In genomic region chr3:103734696-103735519, GRCm38 (mm10) we compare ENCODE assay signal across 9 mouse cellular contexts. TPM values are rescaled to one million over a fixed set of nuclear protein-coding genes. Genes with fewer than 3 reads are reported as not detected.
A peak's percentile ranks its signal among the peaks of the same experiment; 100 is the strongest.
DNase-seq lines count a peak whose midpoint lies in the region; ATAC-seq and TF ChIP-seq lines count a peak whose summit lies in the region.
"Had no signal": no experiment of that assay in that cellular context is flagged by ENCODE, and none has a peak within 500 bp of the region (broad histone marks: within the 10 kb centered on the region; RNA-seq: fewer than 3 reads in every experiment).

No protein-coding gene starts in this region.

- H3K4me1 ChIP-seq in hindbrain, embryonic 14.5 days (replicated peaks; ENCODE audit: control insufficient read depth, insufficient read depth, low read length) = peaks cover 46% of the 10 kb centered on the region
- peaks cover 32% of the 10 kb centered on the region for H3K4me1 ChIP-seq in lung, embryonic 14.5 days (ENCODE audit: insufficient read depth)

- peak overlapping the region; percentile 72 for H3K27ac ChIP-seq in gastrocnemius, adult 2 months
- H3K27ac ChIP-seq in hindbrain, embryonic 14.5 days = peak overlapping the region; percentile 11
- H3K27ac ChIP-seq in lung, embryonic 14.5 days (ENCODE audit: low read depth) = peak overlapping the region; percentile 97
- H3K27ac ChIP-seq: liver, embryonic 14.5 days had no signal

- H3K36me3 ChIP-seq in hindbrain, embryonic 14.5 days (replicated peaks; ENCODE audit: control insufficient read depth, insufficient read depth) = no peaks in the 10 kb centered on the region
- H3K36me3 ChIP-seq in lung, embryonic 14.5 days (ENCODE audit: insufficient read depth) = 0 out of 2 replicates have a peak, but pooled peaks cover 7% of the 10 kb centered on the region

- no peak for ATAC-seq in hindbrain, embryonic 14.5 days (ENCODE audit: low FRiP score)
- peak; percentile 33 for ATAC-seq in lung, embryonic 14.5 days (ENCODE audit: insufficient read depth)

- no peaks in the 10 kb centered on the region for H3K9me3 ChIP-seq in hindbrain, embryonic 14.5 days (ENCODE audit: control insufficient read depth, low read length)
- no peaks in the 10 kb centered on the region for H3K9me3 ChIP-seq in lung, embryonic 14.5 days (ENCODE audit: low read depth, low read length)

- H3K9ac ChIP-seq in hindbrain, embryonic 14.5 days = no peak overlapping the region
- H3K9ac ChIP-seq in lung, embryonic 14.5 days = peak overlapping the region; percentile 39
- H3K9ac ChIP-seq: liver, embryonic 14.5 days had no signal

- DNase-seq in right cerebral cortex, postnatal 10 days (ENCODE audit: low spot score in 2 of 2) = peak; percentile 59 to 61
- no peak for DNase-seq in right cerebral cortex, postnatal 25 days
- DNase-seq in gastrocnemius, adult 2 months = peak; percentile 69
- no peak for DNase-seq in hindbrain, embryonic 14.5 days (ENCODE audit: low spot score)
- peak; percentile 79 for DNase-seq in lung, embryonic 14.5 days
- peak; percentile 63 for DNase-seq in skeletal muscle tissue, adult 2 months (ENCODE audit: low read depth, low spot score)
- DNase-seq in cerebellum, adult 11 months = no peak
- DNase-seq in ovary, postnatal 36 days (ENCODE audit: low spot score) = no peak

- peak overlapping the region; percentile 68 for H3K4me3 ChIP-seq in gastrocnemius, adult 2 months
- no peak overlapping the region for H3K4me3 ChIP-seq in hindbrain, embryonic 14.5 days (replicated peaks; ENCODE audit: low read length)
- peak overlapping the region; percentile 35 for H3K4me3 ChIP-seq in lung, embryonic 14.5 days (ENCODE audit: low read depth, low read length)

- 14% methylated on average over 11 of the region's 11 CpGs for WGBS in hindbrain, embryonic 14.5 days
- 6% methylated on average over 11 of the region's 11 CpGs for WGBS in lung, embryonic 14.5 days

- intact Hi-C loops in gastrocnemius, adult 2 months (cut with DNase I) = loop anchor here (5.0 kb wide), 3 partner anchors 72 to 303 kb away; partner anchors contain the start of genes Ap4b1, Dclre1b and Gm43064

- H3K27me3 ChIP-seq in hindbrain, embryonic 14.5 days (ENCODE audit: control insufficient read depth, insufficient read depth, low read length) = no peaks in the 10 kb centered on the region
- H3K27me3 ChIP-seq in lung, embryonic 14.5 days (ENCODE audit: insufficient read depth, low read length) = no peaks in the 10 kb centered on the region

- H3K4me2 ChIP-seq in hindbrain, embryonic 14.5 days (replicated peaks) = peak overlapping the region; percentile 31; the same call in 1 of the 2 replicates
- peak overlapping the region; percentile 69 for H3K4me2 ChIP-seq in lung, embryonic 14.5 days

- TF ChIP-seq CTCF in gastrocnemius, adult 2 months (IDR thresholded peaks at IDR 0.05) = no peak
- TF ChIP-seq CTCF in lung, embryonic 14.5 days (IDR thresholded peaks at IDR 0.05; ENCODE audit: low read depth) = no peak

RNA-seq across cellular contexts. Expression of gene Olfml3, which starts 2.9 kb away (rescaled TPM):
- 1 to 10 TPM; 2.6 to 8.3 TPM for total RNA-seq in gastrocnemius, adult 2 months (2021)
- 12.0 and 12.4 TPM in 2 replicates for polyA plus RNA-seq in hindbrain, embryonic 14.5 days (2014; fragmentation: Nextera tagmentation; extraction: Ambion mirVana)
- polyA plus RNA-seq in lung, embryonic 14.5 days (2014; fragmentation: Nextera tagmentation; extraction: Ambion mirVana) = 79.0 and 82.5 TPM in 2 replicates

RNA-seq across cellular contexts. Expression of gene Gm10964, which starts 4.3 kb away (rescaled TPM):
- total RNA-seq in gastrocnemius, adult 2 months (2021) = not detected
- polyA plus RNA-seq in hindbrain, embryonic 14.5 days (2014; fragmentation: Nextera tagmentation; extraction: Ambion mirVana) = not detected in 2 replicates
- polyA plus RNA-seq in lung, embryonic 14.5 days (2014; fragmentation: Nextera tagmentation; extraction: Ambion mirVana) = not detected in 2 replicates
- polyA plus RNA-seq: liver, embryonic 14.5 days had no signal

RNA-seq across cellular contexts. Expression of gene Hipk1, which starts 56.5 kb away (rescaled TPM):
- 10 to 100 TPM; 67.2 to 73.7 TPM for total RNA-seq in gastrocnemius, adult 2 months (2021)
- polyA plus RNA-seq in hindbrain, embryonic 14.5 days (2014; fragmentation: Nextera tagmentation; extraction: Ambion mirVana) = 16.3 and 17.6 TPM in 2 replicates
- polyA plus RNA-seq in lung, embryonic 14.5 days (2014; fragmentation: Nextera tagmentation; extraction: Ambion mirVana) = 16.8 and 17.2 TPM in 2 replicates

Comparison
In these comparisons a context has a peak if more than half of its experiments do, and no peak if none do; other contexts are left out.
1. DNase-seq: peak in right cerebral cortex, postnatal 10 days (2 of 2), gastrocnemius, adult 2 months (single experiment), lung, embryonic 14.5 days (single experiment) and skeletal muscle tissue, adult 2 months (single experiment); none in right cerebral cortex, postnatal 25 days (single experiment), hindbrain, embryonic 14.5 days (single experiment), cerebellum, adult 11 months (single experiment) and ovary, postnatal 36 days (single experiment).
2. H3K27ac ChIP-seq: peak in every context shown above with its lines; median percentile 97 in lung, embryonic 14.5 days; 72 in gastrocnemius, adult 2 months; 11 in hindbrain, embryonic 14.5 days.